Mouse (Mus musculus): ENCODE data around the gene Ikzf2. TPM values are rescaled to one million over a fixed set of nuclear protein-coding genes. Genes with fewer than 3 reads are reported as not detected.

The Ikzf2 gene
- polyA plus RNA-seq, 1 experiment from 2014 or later: 4.2 TPM

DNA sequence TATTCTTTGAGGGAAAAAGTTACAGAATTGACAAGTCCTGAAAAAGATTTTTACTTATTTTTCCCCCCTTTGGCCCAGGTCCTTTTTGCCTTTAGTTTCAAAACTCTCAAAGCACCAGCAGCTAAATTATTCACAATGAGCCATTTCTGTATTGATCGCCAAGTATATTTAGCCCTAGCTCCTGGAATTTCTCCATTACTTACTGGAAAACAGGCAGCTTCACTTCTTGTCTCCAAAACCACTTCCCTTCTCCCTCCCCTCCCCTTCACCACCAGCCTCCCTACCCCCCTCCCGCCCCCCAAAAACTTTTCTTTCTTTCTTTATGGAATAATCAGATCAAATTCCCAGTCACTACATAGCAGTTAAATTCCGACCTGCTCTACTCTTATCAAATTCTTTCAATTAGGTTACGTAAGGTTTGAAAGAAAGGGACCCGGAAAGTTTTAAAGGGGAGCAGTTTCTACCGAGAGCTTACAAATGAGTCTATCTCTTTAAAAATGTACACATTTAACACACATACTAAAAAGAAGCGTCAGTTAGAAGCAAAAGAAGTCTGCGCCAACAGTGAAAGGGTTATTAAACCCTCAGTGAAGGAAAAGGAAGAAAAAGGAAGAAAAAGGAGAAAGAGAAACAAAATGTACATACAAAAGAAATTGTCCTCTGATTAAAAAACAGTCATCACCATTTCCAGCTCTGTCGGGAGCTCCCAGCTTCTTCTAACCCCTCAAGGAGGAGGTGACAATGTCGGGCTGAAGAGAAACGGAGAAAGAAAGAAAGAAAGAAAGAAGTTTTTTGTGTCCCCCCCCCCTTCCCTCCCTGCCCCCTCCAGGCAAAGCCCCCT is 1.8 kb downstream of the Ikzf2 start:
- Histone ChIP-seq H3K4me1 (peaks cover 4% of the 10 kb centered on the region; the same call in 1 of the 2 replicates), H3K4me3 (peak overlapping the region; percentile 86), H3K9me3 (no peaks in the 10 kb centered on the region), H3K27me3 (ENCODE audit: insufficient read depth, poor library complexity, severe bottlenecking) (no peaks in the 10 kb centered on the region), H3K36me3 (no peaks in the 10 kb centered on the region), H3K27ac (peak overlapping the region; percentile 76)
- 2% methylated on average over 11 of the region's 11 CpGs for WGBS
- no peak for DNase-seq (ENCODE audit: low spot score)

DNA sequence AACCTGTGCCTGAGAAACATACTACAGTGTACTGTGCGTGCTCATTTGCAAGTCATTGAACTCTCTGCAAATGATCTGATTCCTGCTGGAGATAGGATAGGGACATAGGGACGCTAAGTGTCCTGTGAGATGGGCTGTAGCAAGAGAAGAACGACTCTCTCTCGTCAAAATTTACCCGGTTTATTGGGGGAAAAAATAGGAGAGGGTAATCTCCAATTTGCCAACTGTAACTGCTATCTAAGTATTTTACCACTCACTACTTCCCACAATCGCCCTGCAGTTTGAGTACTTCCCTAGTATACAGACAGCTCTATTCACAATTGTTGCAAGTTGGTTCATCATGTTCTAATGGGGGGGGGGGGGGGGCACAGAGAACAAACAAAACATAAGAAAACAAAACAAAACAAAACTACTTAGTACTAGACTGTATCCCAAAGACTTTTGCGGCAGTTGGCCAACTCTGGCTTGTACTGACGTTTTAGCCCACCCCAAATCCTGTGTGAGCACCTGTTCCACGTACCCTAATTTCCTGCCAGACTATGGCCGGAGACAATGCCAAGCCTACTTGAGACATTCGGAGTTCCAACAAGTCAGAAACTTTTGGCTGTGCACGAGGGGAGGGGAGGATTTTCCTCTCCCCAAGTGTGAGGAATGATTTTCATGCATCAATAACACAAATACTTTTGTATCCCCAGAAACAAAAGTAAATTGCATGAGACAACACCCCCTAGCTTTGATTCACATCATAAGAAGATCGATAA is 2.6 kb downstream of the Ikzf2 start:
- no peak overlapping the region for H3K27ac ChIP-seq
- 42% methylated on average over 13 of the region's 13 CpGs for WGBS
- DNase-seq (ENCODE audit: low spot score): no peak
- H3K27me3 ChIP-seq (ENCODE audit: insufficient read depth, poor library complexity, severe bottlenecking): no peaks in the 10 kb centered on the region
- peaks cover 4% of the 10 kb centered on the region; the same call in 1 of the 2 replicates for H3K4me1 ChIP-seq
- H3K9me3 ChIP-seq: no peaks in the 10 kb centered on the region
- H3K36me3 ChIP-seq: no peaks in the 10 kb centered on the region
- peak overlapping the region; percentile 86; the same call in 1 of the 2 replicates for H3K4me3 ChIP-seq

- H3K4me3 ChIP-seq: no peak overlapping the region
Observed at GRCm38 (mm10) chr1:69683851-69684250, 3.2 kb downstream of the Ikzf2 start.

GRCm38 (mm10) chr1:69683058-69683457 is 4.0 kb downstream of the Ikzf2 start:
- 87% methylated on average over 8 of the region's 8 CpGs for WGBS
- Histone ChIP-seq H3K4me3 (no peak overlapping the region), H3K27me3 (ENCODE audit: insufficient read depth, poor library complexity, severe bottlenecking) (no peaks in the 10 kb centered on the region), H3K4me1 (peaks cover 4% of the 10 kb centered on the region; the same call in 1 of the 2 replicates), H3K27ac (no peak overlapping the region), H3K9me3 (no peaks in the 10 kb centered on the region), H3K36me3 (no peaks in the 10 kb centered on the region)
- no peak for DNase-seq (ENCODE audit: low spot score)

More at GRCm38 (mm10) chr1:69683851-69684250, 3.2 kb downstream of the Ikzf2 start:
- Histone ChIP-seq H3K9me3 (no peaks in the 10 kb centered on the region), H3K27ac (no peak overlapping the region), H3K27me3 (ENCODE audit: insufficient read depth, poor library complexity, severe bottlenecking) (no peaks in the 10 kb centered on the region), H3K4me1 (peaks cover 4% of the 10 kb centered on the region; the same call in 1 of the 2 replicates), H3K36me3 (no peaks in the 10 kb centered on the region)
- no peak for DNase-seq (ENCODE audit: low spot score)
- WGBS: 79% methylated on average over 3 of the region's 3 CpGs

- Histone ChIP-seq H3K36me3 (no peaks in the 10 kb centered on the region), H3K27me3 (ENCODE audit: insufficient read depth, poor library complexity, severe bottlenecking) (no peaks in the 10 kb centered on the region), H3K4me3 (no peak overlapping the region), H3K27ac (no peak overlapping the region), H3K9me3 (no peaks in the 10 kb centered on the region), H3K4me1 (peaks cover 4% of the 10 kb centered on the region; the same call in 1 of the 2 replicates)
- 58% methylated on average over 3 of the region's 3 CpGs for WGBS
- DNase-seq (ENCODE audit: low spot score): no peak
Observed at GRCm38 (mm10) chr1:69682261-69682660, 4.8 kb downstream of the Ikzf2 start.

DNA sequence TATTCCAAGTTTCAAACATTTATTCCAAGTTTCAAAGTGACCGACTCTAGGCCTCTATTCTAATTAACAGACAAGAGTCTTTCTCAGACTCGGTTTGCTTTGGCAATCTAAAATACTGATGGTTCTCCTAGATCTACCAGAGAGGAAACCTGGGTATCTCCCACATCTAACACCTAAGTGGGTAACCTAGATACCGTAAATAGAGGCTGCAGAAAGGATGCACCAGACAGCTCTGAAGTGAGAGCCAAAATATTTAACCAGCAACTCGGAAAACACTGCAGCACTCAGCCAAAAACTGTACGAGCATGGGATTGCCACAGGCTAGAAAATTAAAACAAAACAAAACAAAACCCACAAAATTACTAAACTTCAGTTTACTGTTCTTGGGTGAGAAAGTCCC is 6.0 kb downstream of the Ikzf2 start:
- H3K9me3 ChIP-seq: no peaks in the 10 kb centered on the region
- H3K4me3 ChIP-seq: no peak overlapping the region
- 78% methylated on average over 5 of the region's 5 CpGs for WGBS
- no peak for DNase-seq (ENCODE audit: low spot score)
- no peaks in the 10 kb centered on the region for H3K36me3 ChIP-seq
- H3K4me1 ChIP-seq: peaks cover 4% of the 10 kb centered on the region; the same call in 1 of the 2 replicates
- no peak overlapping the region for H3K27ac ChIP-seq
- no peaks in the 10 kb centered on the region for H3K27me3 ChIP-seq (ENCODE audit: insufficient read depth, poor library complexity, severe bottlenecking)

GRCm38 (mm10) chr1:69680501-69680900 is 6.5 kb downstream of the Ikzf2 start:
- no peaks in the 10 kb centered on the region for H3K27me3 ChIP-seq (ENCODE audit: insufficient read depth, poor library complexity, severe bottlenecking)
- no peaks in the 10 kb centered on the region for H3K36me3 ChIP-seq
- H3K27ac ChIP-seq: no peak overlapping the region
- H3K4me1 ChIP-seq: peaks cover 4% of the 10 kb centered on the region; the same call in 1 of the 2 replicates
- H3K9me3 ChIP-seq: no peaks in the 10 kb centered on the region
- DNase-seq (ENCODE audit: low spot score): no peak
- no peak overlapping the region for H3K4me3 ChIP-seq
- 79% methylated on average over 4 of the region's 4 CpGs for WGBS

DNA sequence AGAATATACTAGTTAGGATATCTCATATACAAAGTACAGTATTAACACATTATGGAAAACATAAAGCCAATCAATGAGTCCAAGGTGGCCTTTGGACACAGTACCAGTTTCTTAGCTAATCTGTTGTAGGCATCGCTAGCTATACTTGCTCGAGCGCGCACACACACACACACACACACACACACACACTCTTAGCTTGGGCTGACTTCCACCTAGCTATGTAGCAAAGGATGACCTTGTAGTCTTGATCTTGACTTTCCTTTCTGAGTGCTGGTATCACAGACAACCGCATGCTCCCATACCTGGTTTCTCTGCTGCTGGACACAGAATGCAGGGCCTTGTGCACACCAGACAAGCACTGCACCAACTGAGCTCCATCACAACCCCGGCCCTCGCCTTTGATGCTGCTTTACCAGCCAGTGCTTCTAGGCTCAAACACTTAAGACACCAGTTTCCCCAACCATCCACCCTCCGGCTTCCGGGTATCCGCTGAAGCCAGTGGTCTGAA is 17.1 kb downstream of the Ikzf2 start:
- no peaks in the 10 kb centered on the region for H3K9me3 ChIP-seq
- no peaks in the 10 kb centered on the region for H3K27me3 ChIP-seq (ENCODE audit: insufficient read depth, poor library complexity, severe bottlenecking)
- no peak overlapping the region for H3K4me3 ChIP-seq
- 90% methylated on average over 10 of the region's 10 CpGs for WGBS
- DNase-seq (ENCODE audit: low spot score): peak; percentile 71
- no peak overlapping the region for H3K27ac ChIP-seq
- H3K36me3 ChIP-seq: no peaks in the 10 kb centered on the region
- no peaks in the 10 kb centered on the region; the same call in 1 of the 2 replicates for H3K4me1 ChIP-seq

DNA sequence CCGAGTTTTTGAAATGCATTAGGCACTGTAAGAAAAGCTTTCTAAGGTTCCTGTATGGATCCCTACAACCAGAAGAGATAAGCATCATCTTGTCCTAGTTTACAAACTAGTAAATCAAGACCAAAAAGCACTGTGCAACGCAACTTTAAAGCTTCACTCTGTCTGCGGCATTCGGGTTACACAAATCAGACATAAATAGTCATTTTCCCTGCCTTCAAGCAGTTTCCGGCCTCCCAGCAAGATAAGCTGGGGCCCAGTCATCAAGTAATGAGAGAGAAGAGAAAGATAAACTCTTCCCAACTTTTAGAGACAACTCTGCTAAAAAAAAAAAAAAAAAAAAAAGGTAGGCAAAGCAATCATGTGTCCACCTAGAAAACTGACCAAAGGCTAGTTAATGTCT is 19.6 kb downstream of the Ikzf2 start:
- Histone ChIP-seq H3K27me3 (ENCODE audit: insufficient read depth, poor library complexity, severe bottlenecking) (no peaks in the 10 kb centered on the region), H3K36me3 (no peaks in the 10 kb centered on the region), H3K27ac (no peak overlapping the region), H3K4me3 (no peak overlapping the region), H3K9me3 (no peaks in the 10 kb centered on the region), H3K4me1 (no peaks in the 10 kb centered on the region; the same call in 1 of the 2 replicates)
- no peak for DNase-seq (ENCODE audit: low spot score)
- WGBS: 43% methylated on average over 5 of the region's 5 CpGs

- Histone ChIP-seq H3K27ac (no peak overlapping the region; the same call in 1 of the 2 replicates), H3K27me3 (ENCODE audit: insufficient read depth, poor library complexity, severe bottlenecking) (no peaks in the 10 kb centered on the region), H3K4me3 (no peak overlapping the region), H3K36me3 (no peaks in the 10 kb centered on the region), H3K4me1 (peaks cover 15% of the 10 kb centered on the region), H3K9me3 (no peaks in the 10 kb centered on the region)
- DNase-seq (ENCODE audit: low spot score): no peak
- 49% methylated on average over 2 of the region's 2 CpGs for WGBS
Observed at GRCm38 (mm10) chr1:69659779-69660178, 27.3 kb downstream of the Ikzf2 start.

- H3K4me1 ChIP-seq: peaks cover 15% of the 10 kb centered on the region
- H3K27ac ChIP-seq: no peak overlapping the region
- no peaks in the 10 kb centered on the region for H3K9me3 ChIP-seq
- no peak overlapping the region for H3K4me3 ChIP-seq
- no peak for DNase-seq (ENCODE audit: low spot score)
- no peaks in the 10 kb centered on the region for H3K27me3 ChIP-seq (ENCODE audit: insufficient read depth, poor library complexity, severe bottlenecking)
- 42% methylated on average over 6 of the region's 6 CpGs for WGBS
- no peaks in the 10 kb centered on the region for H3K36me3 ChIP-seq
Observed at GRCm38 (mm10) chr1:69658051-69658450, 29.0 kb downstream of the Ikzf2 start.

GRCm38 (mm10) chr1:69657455-69657854 is 29.6 kb downstream of the Ikzf2 start:
- H3K36me3 ChIP-seq: no peaks in the 10 kb centered on the region

GRCm38 (mm10) chr1:69656929-69657328 is 30.1 kb downstream of the Ikzf2 start:
- Histone ChIP-seq H3K4me1 (peaks cover 15% of the 10 kb centered on the region), H3K4me3 (peak overlapping the region; percentile 35), H3K9me3 (no peaks in the 10 kb centered on the region), H3K27ac (no peak overlapping the region; the same call in 1 of the 2 replicates), H3K36me3 (no peaks in the 10 kb centered on the region), H3K27me3 (ENCODE audit: insufficient read depth, poor library complexity, severe bottlenecking) (no peaks in the 10 kb centered on the region)
- no peak for DNase-seq (ENCODE audit: low spot score)
- 28% methylated on average over 16 of the region's 16 CpGs for WGBS

More at GRCm38 (mm10) chr1:69657455-69657854, 29.6 kb downstream of the Ikzf2 start:
- H3K27ac ChIP-seq: no peak overlapping the region
- peaks cover 15% of the 10 kb centered on the region for H3K4me1 ChIP-seq
- DNase-seq (ENCODE audit: low spot score): no peak
- no peak overlapping the region for H3K4me3 ChIP-seq
- H3K9me3 ChIP-seq: no peaks in the 10 kb centered on the region
- 66% methylated on average over 3 of the region's 3 CpGs for WGBS
- H3K27me3 ChIP-seq (ENCODE audit: insufficient read depth, poor library complexity, severe bottlenecking): no peaks in the 10 kb centered on the region
